Mouse (Mus musculus): ENCODE data around the gene Elovl6. TPM values are rescaled to one million over a fixed set of nuclear protein-coding genes. Genes with fewer than 3 reads are reported as not detected.

The Elovl6 gene
- polyA plus RNA-seq (2015; fragmentation: Nextera tagmentation; extraction: Ambion mirVana): 33.5 and 34.9 TPM in 2 replicates

DNA sequence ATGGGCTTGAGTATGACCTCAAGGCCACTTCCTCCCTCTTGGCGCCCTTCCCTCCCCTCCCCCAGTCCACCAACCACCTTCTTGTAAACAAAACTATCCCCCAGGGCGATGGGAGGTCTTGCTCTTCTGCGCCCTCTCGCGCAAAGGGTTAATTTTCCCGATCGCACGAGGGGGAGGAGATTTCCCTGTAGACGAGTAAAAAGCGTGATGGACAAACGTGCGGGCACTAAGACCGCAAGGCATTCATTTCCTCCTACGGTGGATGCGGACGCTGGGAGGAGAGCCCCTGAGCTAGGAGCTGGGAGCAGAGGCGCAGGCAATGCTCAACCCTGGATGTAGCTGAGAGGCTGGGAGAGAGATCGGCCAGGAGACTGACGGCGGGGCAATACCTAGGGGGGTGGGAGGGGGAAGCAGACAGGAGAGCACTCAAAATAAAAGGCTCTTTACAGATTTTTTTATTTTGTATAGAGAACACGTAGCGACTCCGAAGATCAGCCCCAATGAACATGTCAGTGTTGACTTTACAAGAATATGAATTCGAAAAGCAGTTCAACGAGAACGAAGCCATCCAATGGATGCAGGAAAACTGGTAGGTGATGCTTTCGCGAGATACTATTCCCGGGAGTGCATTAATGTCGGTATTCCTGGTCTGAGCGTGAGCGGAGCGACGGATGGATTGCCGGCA lies at the start of gene Elovl6:
Gene Elovl6 (plus strand): TSS at position 176 of the 685 bp plus-strand sequence.
- Histone ChIP-seq H3K36me3 (ENCODE audit: poor library complexity, severe bottlenecking) (no peaks in the 10 kb centered on the region), H3K4me1 (peaks cover 29% of the 10 kb centered on the region), H3K9ac (peak within 1 kb of the TSS; percentile 98), H3K4me3 (peak within 1 kb of the TSS; percentile 88), H3K27me3 (no peaks in the 10 kb centered on the region), H3K9me3 (replicated peaks) (no peaks in the 10 kb centered on the region), H3K4me2 (peak within 1 kb of the TSS; percentile 74), H3K27ac (peak within 1 kb of the TSS; percentile 98)
- peak; percentile 67 for ATAC-seq
- under 1% methylated on average over 35 of the region's 35 CpGs for WGBS

- H3K4me2 ChIP-seq: no peak overlapping the region
- H3K4me3 ChIP-seq: no peak overlapping the region
- whole genome bisulfite sequencing: 93% methylated on average over 4 of the region's 4 CpGs
- ATAC-seq: no peak
- no peaks in the 10 kb centered on the region for H3K4me1 ChIP-seq
- no peak overlapping the region for H3K27ac ChIP-seq
- no peaks in the 10 kb centered on the region for H3K36me3 ChIP-seq (ENCODE audit: poor library complexity, severe bottlenecking)
- no peak overlapping the region for H3K9ac ChIP-seq
- no peaks in the 10 kb centered on the region for H3K27me3 ChIP-seq
- H3K9me3 ChIP-seq (replicated peaks): no peaks in the 10 kb centered on the region
Measured at GRCm38 (mm10) chr3:129488774-129489173, 43.4 kb upstream of the Elovl6 start.

GRCm38 (mm10) chr3:129494123-129494522 lies 38.0 kb upstream of the Elovl6 start:
- ATAC-seq: no peak
- Histone ChIP-seq H3K4me2 (no peak overlapping the region), H3K9ac (no peak overlapping the region), H3K4me1 (no peaks in the 10 kb centered on the region), H3K27ac (no peak overlapping the region), H3K9me3 (replicated peaks) (no peaks in the 10 kb centered on the region), H3K4me3 (no peak overlapping the region), H3K27me3 (no peaks in the 10 kb centered on the region), H3K36me3 (ENCODE audit: poor library complexity, severe bottlenecking) (no peaks in the 10 kb centered on the region)
- WGBS: 93% methylated on average over 10 of the region's 10 CpGs

DNA sequence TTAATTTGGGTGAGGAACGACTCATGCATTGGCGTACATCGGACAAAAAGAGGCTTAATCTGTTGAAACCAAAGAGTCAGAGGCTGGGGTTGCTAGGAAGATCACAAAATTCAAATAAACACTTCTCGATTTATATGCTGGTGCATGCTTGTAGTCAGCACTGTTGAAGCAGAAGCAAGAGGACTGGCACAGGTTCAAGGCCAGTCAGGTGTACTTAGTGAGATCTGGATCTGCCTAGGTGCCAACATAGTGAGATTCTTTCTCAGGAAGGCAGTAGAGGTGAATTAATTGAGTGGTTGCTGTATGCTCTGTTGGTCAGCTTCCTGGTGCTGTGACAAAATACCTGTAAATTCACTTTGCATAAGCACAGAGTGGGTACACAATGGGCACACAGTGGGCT lies 37.4 kb upstream of the Elovl6 start:
- Histone ChIP-seq H3K9ac (no peak overlapping the region), H3K9me3 (replicated peaks) (no peaks in the 10 kb centered on the region), H3K4me1 (no peaks in the 10 kb centered on the region), H3K27me3 (no peaks in the 10 kb centered on the region), H3K36me3 (ENCODE audit: poor library complexity, severe bottlenecking) (no peaks in the 10 kb centered on the region), H3K27ac (no peak overlapping the region), H3K4me3 (no peak overlapping the region), H3K4me2 (no peak overlapping the region)
- 78% methylated on average over 4 of the region's 4 CpGs for WGBS
- no peak for ATAC-seq

GRCm38 (mm10) chr3:129503781-129504180 lies 28.4 kb upstream of the Elovl6 start:
- H3K4me2 ChIP-seq: no peak overlapping the region
- no peak overlapping the region for H3K4me3 ChIP-seq
- H3K4me1 ChIP-seq: no peaks in the 10 kb centered on the region
- no peaks in the 10 kb centered on the region for H3K9me3 ChIP-seq (replicated peaks)
- no peak for ATAC-seq
- H3K9ac ChIP-seq: no peak overlapping the region
- H3K27me3 ChIP-seq: no peaks in the 10 kb centered on the region
- no peaks in the 10 kb centered on the region for H3K36me3 ChIP-seq (ENCODE audit: poor library complexity, severe bottlenecking)
- WGBS: 93% methylated on average over 7 of the region's 7 CpGs
- no peak overlapping the region for H3K27ac ChIP-seq

DNA sequence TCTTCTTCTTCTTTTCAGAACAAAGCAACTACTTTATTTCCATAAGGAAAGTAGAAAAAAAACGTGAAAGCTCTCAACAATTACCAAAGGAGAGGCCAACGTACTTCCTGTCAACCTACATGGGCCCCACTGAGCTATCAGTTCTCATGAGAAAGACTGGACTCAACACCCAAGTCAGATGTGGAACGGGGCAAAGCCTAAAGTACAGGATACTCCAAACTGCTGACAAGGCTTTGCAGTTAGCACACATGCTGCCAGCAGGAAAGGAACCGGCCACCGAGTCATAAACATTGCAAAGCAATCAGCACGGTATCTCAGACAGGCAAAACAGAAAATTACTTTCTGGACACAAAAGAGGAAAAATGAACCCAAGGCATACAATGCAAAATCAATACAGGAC lies 27.2 kb upstream of the Elovl6 start:
- 84% methylated on average over 6 of the region's 6 CpGs for WGBS
- Histone ChIP-seq H3K27ac (no peak overlapping the region), H3K4me2 (no peak overlapping the region), H3K9me3 (replicated peaks) (no peaks in the 10 kb centered on the region), H3K4me3 (no peak overlapping the region), H3K4me1 (no peaks in the 10 kb centered on the region), H3K27me3 (no peaks in the 10 kb centered on the region), H3K36me3 (ENCODE audit: poor library complexity, severe bottlenecking) (no peaks in the 10 kb centered on the region), H3K9ac (no peak overlapping the region)
- ATAC-seq: no peak

DNA sequence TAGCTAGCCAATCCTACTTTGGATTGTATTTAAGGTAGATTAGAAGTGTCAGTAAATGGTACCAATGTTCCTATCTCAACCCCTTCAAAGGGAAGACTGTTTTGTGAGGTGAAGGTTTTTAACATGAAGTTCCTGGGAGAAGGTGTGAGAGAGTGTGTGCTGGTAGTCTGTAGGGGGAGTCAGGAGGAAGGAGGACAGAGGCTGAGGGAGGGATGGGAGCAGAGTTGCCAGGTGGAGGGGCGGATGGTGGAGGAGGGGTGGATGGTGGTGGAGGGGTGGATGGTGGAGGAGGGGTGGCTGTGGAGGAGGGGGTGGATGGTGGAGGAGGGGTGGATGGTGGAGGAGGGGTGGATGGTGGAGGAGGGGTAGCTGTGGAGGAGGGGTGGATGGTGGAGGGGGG lies 24.4 kb upstream of the Elovl6 start:
- no peaks in the 10 kb centered on the region for H3K4me1 ChIP-seq
- no peak overlapping the region for H3K9ac ChIP-seq
- no peaks in the 10 kb centered on the region for H3K27me3 ChIP-seq
- no peak overlapping the region for H3K4me3 ChIP-seq
- H3K27ac ChIP-seq: no peak overlapping the region
- H3K9me3 ChIP-seq (replicated peaks): no peaks in the 10 kb centered on the region
- no peak overlapping the region for H3K4me2 ChIP-seq
- no peak for ATAC-seq
- WGBS: 100% methylated on average over 1 of the region's 1 CpGs
- H3K36me3 ChIP-seq (ENCODE audit: poor library complexity, severe bottlenecking): no peaks in the 10 kb centered on the region

DNA sequence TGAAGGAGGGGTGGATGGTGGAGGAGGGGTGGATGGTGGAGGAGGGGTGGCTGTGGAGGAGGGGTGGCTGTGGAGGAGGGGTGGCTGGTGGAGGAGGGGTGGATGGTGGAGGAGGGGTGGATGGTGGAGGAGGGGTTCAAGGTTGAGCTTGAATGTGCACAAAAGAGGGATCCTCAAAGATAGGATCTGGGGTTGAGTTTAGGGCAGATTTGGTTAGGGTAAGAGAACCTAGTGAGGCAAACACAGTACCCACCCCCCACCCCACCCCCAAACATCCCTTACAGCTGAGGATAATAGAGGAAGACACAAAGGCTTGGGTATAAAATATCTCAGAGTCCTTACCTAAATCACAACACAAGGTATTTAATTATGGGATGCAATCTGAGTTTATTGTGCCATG lies 23.6 kb upstream of the Elovl6 start:
- no peaks in the 10 kb centered on the region for H3K27me3 ChIP-seq
- H3K4me1 ChIP-seq: no peaks in the 10 kb centered on the region
- no peak overlapping the region for H3K9ac ChIP-seq
- H3K36me3 ChIP-seq (ENCODE audit: poor library complexity, severe bottlenecking): no peaks in the 10 kb centered on the region
- H3K9me3 ChIP-seq (replicated peaks): no peaks in the 10 kb centered on the region
- no peak overlapping the region for H3K27ac ChIP-seq
- ATAC-seq: no peak
- H3K4me3 ChIP-seq: no peak overlapping the region
- H3K4me2 ChIP-seq: no peak overlapping the region

- Histone ChIP-seq H3K4me2 (no peak overlapping the region), H3K4me3 (no peak overlapping the region), H3K36me3 (ENCODE audit: poor library complexity, severe bottlenecking) (no peaks in the 10 kb centered on the region), H3K27ac (no peak overlapping the region), H3K9ac (no peak overlapping the region), H3K9me3 (replicated peaks) (no peaks in the 10 kb centered on the region), H3K4me1 (no peaks in the 10 kb centered on the region), H3K27me3 (no peaks in the 10 kb centered on the region)
- no peak for ATAC-seq
- 91% methylated on average over 10 of the region's 10 CpGs for WGBS
Measured at GRCm38 (mm10) chr3:129509725-129510124, 22.4 kb upstream of the Elovl6 start.

- no peaks in the 10 kb centered on the region for H3K4me1 ChIP-seq
- no peak overlapping the region for H3K27ac ChIP-seq
- ATAC-seq: no peak
- H3K9me3 ChIP-seq (replicated peaks): no peaks in the 10 kb centered on the region
- no peak overlapping the region for H3K9ac ChIP-seq
- H3K4me3 ChIP-seq: no peak overlapping the region
- 85% methylated on average over 3 of the region's 3 CpGs for WGBS
- H3K4me2 ChIP-seq: no peak overlapping the region
- no peaks in the 10 kb centered on the region for H3K36me3 ChIP-seq (ENCODE audit: poor library complexity, severe bottlenecking)
- H3K27me3 ChIP-seq: no peaks in the 10 kb centered on the region
Measured at GRCm38 (mm10) chr3:129515863-129516436, 16.2 kb upstream of the Elovl6 start.

- Histone ChIP-seq H3K4me2 (no peak overlapping the region), H3K4me3 (no peak overlapping the region), H3K36me3 (ENCODE audit: poor library complexity, severe bottlenecking) (no peaks in the 10 kb centered on the region), H3K9ac (no peak overlapping the region), H3K27me3 (no peaks in the 10 kb centered on the region), H3K9me3 (replicated peaks) (no peaks in the 10 kb centered on the region), H3K4me1 (no peaks in the 10 kb centered on the region), H3K27ac (no peak overlapping the region)
- WGBS: 86% methylated on average over 4 of the region's 4 CpGs
- ATAC-seq: no peak
Measured at GRCm38 (mm10) chr3:129520499-129520898, 11.7 kb upstream of the Elovl6 start.

DNA sequence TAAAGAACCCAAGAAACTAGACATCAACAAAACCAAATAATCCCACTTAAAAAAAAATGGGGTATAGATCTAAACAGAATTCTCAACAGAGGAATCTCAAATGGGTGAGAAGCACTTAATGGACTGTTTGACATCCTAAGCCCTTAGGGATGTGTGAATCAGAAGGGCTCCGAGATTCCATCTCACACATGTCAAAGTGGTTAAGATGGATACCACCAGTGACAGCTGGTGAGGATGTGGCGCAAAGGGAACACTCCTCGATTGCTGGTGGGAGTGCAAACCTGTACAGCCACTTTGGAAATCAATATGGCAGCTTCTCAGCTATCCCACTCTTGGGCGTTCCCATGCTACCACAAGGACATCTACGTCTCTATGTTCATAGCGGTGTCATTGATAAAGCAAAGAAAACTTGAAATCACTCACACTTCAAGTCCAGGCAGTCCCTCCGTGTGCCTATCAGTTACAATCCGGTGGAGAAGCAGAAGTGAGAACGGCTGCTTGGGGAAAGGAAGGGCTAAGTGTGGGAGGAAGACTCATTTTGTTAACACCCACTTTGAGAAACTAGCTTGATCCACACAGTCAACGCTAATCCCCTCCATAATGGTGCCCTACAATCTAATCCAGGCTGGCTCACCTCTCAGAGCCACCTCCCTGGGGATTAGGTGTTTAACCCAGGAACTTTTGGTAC lies 8.6 kb upstream of the Elovl6 start:
- WGBS: 94% methylated on average over 10 of the region's 10 CpGs
- no peak overlapping the region for H3K27ac ChIP-seq

More for the DNA sequence above, 8.6 kb upstream of the Elovl6 start:
- Histone ChIP-seq H3K4me2 (no peak overlapping the region), H3K36me3 (ENCODE audit: poor library complexity, severe bottlenecking) (no peaks in the 10 kb centered on the region), H3K4me1 (no peaks in the 10 kb centered on the region), H3K4me3 (no peak overlapping the region), H3K9ac (no peak overlapping the region), H3K27me3 (no peaks in the 10 kb centered on the region), H3K9me3 (replicated peaks) (no peaks in the 10 kb centered on the region)
- no peak for ATAC-seq

All from forebrain, embryonic 13.5 days (tissue).